Mouse (Mus musculus): Measurements from ENCODE around the gene Olfml2b. TPM values are rescaled to one million over a fixed set of nuclear protein-coding genes. Genes with fewer than 3 reads are reported as not detected.

The Olfml2b gene
- polyA plus RNA-seq, 1 experiment from 2014 or later: 3.1 TPM

DNA sequence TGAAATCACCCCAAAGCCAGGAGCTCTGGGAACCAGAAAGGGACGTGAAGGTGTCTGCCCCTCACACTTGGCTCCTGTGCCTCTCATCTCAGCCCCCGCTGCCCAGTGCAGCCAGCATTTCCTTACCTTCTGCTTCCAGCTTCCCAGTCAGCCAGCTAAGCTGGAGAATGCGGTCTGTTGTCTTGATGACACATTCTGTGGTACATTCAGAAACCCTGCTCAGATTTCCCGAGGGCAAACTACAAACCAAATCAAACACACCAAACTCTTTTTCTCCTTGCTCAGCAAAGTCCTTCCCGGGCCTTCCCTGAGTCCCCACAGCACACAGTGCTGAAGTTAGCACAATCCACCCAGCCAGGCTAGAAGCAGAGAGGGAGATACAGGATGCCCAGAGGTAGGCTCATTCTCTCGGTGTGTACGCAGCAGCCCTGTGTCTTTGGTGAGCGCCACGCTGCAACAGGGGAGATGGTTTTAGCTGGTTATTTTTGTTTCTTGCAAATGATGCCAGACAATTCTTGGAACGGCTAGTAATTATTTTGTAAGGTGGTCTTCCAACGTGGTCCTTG lies 20.4 kb downstream of the Olfml2b start:
- Histone ChIP-seq H3K36me3 (replicated peaks) (no peaks in the 10 kb centered on the region), H3K27ac (replicated peaks) (no peak overlapping the region), H3K9ac (no peak overlapping the region), H3K4me1 (replicated peaks) (no peaks in the 10 kb centered on the region), H3K9me3 (replicated peaks) (no peaks in the 10 kb centered on the region), H3K4me3 (replicated peaks) (no peak overlapping the region), H3K27me3 (no peaks in the 10 kb centered on the region), H3K4me2 (no peak overlapping the region)
- 68% methylated on average over 11 of the region's 11 CpGs for WGBS (ENCODE audit: insufficient replicate concordance)
- ATAC-seq (ENCODE audit: insufficient read depth): no peak

DNA sequence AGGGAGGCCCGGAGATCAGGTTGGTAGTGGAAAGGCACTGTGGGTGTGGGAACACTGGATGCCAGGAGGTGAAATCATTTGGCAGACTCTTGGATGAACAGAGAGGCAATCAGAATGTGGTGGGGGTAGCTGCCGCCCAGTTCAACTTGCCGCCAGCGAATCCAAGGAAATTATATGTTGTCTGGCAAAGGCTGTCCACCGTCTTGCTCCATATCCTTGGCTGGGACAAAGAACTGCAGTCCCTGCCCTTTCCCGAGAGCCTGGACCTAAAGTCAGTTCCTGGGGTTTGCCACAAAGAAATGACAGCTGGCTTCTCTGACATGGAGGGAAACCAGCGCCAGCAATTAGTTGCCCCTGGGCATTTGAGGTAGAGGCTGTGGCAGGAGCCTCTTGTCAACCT lies 20.9 kb downstream of the Olfml2b start:
- no peak overlapping the region for H3K9ac ChIP-seq
- no peaks in the 10 kb centered on the region for H3K36me3 ChIP-seq (replicated peaks)
- H3K4me1 ChIP-seq (replicated peaks): no peaks in the 10 kb centered on the region
- no peaks in the 10 kb centered on the region for H3K9me3 ChIP-seq (replicated peaks)
- H3K4me2 ChIP-seq: no peak overlapping the region
- no peaks in the 10 kb centered on the region for H3K27me3 ChIP-seq
- H3K4me3 ChIP-seq (replicated peaks): no peak overlapping the region
- no peak for ATAC-seq (ENCODE audit: insufficient read depth)
- no peak overlapping the region for H3K27ac ChIP-seq (replicated peaks)
- WGBS (ENCODE audit: insufficient replicate concordance): 69% methylated on average over 7 of the region's 7 CpGs

GRCm38 (mm10) chr1:170674184-170674775 lies 29.9 kb downstream of the Olfml2b start:
- Histone ChIP-seq H3K9ac (no peak overlapping the region), H3K4me3 (replicated peaks) (no peak overlapping the region), H3K27ac (replicated peaks) (no peak overlapping the region), H3K36me3 (replicated peaks) (no peaks in the 10 kb centered on the region), H3K4me2 (no peak overlapping the region), H3K27me3 (no peaks in the 10 kb centered on the region), H3K4me1 (replicated peaks) (no peaks in the 10 kb centered on the region), H3K9me3 (replicated peaks) (no peaks in the 10 kb centered on the region)
- ATAC-seq (ENCODE audit: insufficient read depth): no peak
- 72% methylated on average over 9 of the region's 9 CpGs for WGBS (ENCODE audit: insufficient replicate concordance)

DNA sequence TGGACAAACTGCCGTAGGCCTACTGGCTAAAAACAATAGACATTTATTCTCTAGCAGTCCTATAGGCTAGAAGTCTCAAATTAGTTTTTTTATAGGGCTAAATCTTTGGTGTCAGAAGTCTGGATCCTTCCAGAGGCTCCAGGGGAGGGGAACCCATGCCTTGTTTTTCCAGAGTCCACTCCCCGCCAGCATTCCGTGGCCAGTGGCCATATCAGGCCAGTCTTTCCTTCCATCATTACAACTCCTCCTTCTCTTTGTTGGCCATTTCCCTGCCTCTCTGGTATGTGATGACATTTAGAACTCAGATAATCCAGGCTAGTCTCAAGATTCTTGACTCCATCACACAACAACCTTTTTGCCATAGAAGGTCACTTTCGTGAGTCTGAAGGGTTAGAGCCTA lies 33.3 kb downstream of the Olfml2b start:
- 71% methylated on average over 4 of the region's 4 CpGs for WGBS (ENCODE audit: insufficient replicate concordance)
- no peak overlapping the region for H3K4me2 ChIP-seq
- no peak for ATAC-seq (ENCODE audit: insufficient read depth)
- no peak overlapping the region for H3K27ac ChIP-seq (replicated peaks)
- H3K9me3 ChIP-seq (replicated peaks): no peaks in the 10 kb centered on the region
- H3K27me3 ChIP-seq: no peaks in the 10 kb centered on the region
- H3K9ac ChIP-seq: no peak overlapping the region
- no peaks in the 10 kb centered on the region for H3K4me1 ChIP-seq (replicated peaks)
- H3K4me3 ChIP-seq (replicated peaks): no peak overlapping the region
- no peaks in the 10 kb centered on the region for H3K36me3 ChIP-seq (replicated peaks)

DNA sequence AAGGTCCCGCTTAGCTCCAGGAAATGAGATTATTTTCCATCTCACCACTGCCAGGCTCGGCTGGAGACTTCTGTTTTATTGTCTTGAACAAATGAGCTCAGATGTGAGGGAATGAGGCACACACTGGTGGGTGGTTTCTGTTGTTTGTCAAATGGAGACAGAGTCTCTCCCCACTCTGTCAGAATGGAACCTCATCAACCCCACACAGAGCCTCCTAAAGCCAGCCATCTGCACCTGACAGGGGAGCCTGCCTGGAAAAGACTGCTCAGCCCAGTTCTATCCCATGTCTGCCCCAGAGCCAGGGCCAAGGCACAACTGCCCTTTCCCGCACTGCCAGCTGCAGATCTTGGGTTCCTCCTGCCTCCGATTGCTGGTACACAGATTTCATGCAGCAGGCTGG lies 34.5 kb downstream of the Olfml2b start:
- no peak for ATAC-seq (ENCODE audit: insufficient read depth)
- WGBS (ENCODE audit: insufficient replicate concordance): 53% methylated on average over 4 of the region's 4 CpGs
- Histone ChIP-seq H3K27me3 (no peaks in the 10 kb centered on the region), H3K27ac (replicated peaks) (no peak overlapping the region), H3K36me3 (replicated peaks) (no peaks in the 10 kb centered on the region), H3K9me3 (replicated peaks) (no peaks in the 10 kb centered on the region), H3K4me2 (no peak overlapping the region), H3K9ac (no peak overlapping the region), H3K4me1 (replicated peaks) (no peaks in the 10 kb centered on the region), H3K4me3 (replicated peaks) (no peak overlapping the region)

DNA sequence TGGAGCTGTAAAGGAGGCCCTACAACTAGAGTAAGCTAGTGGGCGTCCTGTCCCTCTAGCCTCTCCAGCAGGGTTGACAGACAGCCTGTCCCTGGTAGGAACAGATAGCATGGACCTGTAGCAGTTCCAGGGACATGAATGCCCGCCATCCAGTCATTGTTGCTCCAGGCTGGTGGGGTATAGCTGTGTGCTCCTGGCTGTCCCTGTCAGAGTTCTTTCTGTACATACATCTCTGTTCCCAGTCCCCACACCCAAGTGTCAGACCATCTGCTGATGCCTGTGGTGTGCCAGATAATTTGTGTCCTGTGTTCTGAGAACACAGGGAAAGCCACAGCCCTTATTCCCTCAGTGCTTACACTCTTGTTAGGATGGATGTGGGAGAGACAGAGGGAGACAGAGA lies 35.3 kb downstream of the Olfml2b start:
- WGBS (ENCODE audit: insufficient replicate concordance): 56% methylated on average over 2 of the region's 2 CpGs
- no peak overlapping the region for H3K27ac ChIP-seq (replicated peaks)
- no peaks in the 10 kb centered on the region for H3K9me3 ChIP-seq (replicated peaks)
- H3K36me3 ChIP-seq (replicated peaks): no peaks in the 10 kb centered on the region
- H3K27me3 ChIP-seq: no peaks in the 10 kb centered on the region
- no peak overlapping the region for H3K4me2 ChIP-seq
- H3K4me3 ChIP-seq (replicated peaks): no peak overlapping the region
- ATAC-seq (ENCODE audit: insufficient read depth): no peak
- no peak overlapping the region for H3K9ac ChIP-seq
- no peaks in the 10 kb centered on the region for H3K4me1 ChIP-seq (replicated peaks)

DNA sequence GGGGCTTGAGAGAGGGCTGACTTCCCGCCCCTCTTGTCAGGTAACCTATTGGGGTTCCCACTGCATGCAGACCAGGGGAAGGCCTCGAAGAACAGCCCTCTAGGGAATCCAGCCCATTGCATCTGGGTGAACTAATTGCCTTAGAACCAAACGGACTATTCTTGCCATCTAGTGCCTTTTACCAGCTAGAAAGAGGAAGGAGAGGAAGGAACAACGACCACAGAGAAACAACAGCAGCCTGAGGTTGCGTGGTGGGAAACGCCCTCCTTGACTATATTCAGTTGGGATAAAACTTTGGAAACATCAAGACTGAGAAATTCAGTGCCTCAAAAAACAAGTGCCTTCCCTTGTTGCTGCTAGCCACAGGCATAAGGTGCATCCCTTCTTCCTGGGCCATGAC lies 39.5 kb downstream of the Olfml2b start:
- ATAC-seq (ENCODE audit: insufficient read depth): no peak

DNA sequence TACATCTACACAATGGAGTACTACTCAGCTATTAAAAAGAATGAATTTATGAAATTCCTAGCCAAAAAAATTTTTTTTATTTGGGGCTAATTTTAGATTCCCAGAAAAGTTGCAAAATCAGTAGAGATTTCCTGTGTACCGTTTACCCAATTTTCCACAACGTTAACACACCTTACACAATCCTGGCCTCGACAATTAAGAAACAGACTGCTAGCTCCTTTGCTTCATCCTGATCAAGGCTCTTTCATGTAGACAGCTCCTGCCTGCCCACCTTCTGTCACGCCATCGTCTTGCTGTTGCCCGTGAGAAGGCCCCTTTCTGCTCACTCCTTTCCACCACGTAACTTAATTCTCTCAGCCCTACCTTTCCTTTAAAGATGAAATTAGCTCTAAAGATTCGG lies 45.4 kb downstream of the Olfml2b start:
- H3K4me1 ChIP-seq (replicated peaks): no peaks in the 10 kb centered on the region
- no peak overlapping the region for H3K27ac ChIP-seq (replicated peaks)
- 68% methylated on average over 8 of the region's 8 CpGs for WGBS (ENCODE audit: insufficient replicate concordance)
- no peak overlapping the region for H3K4me2 ChIP-seq
- H3K9me3 ChIP-seq (replicated peaks): no peaks in the 10 kb centered on the region
- H3K9ac ChIP-seq: no peak overlapping the region
- H3K36me3 ChIP-seq (replicated peaks): no peaks in the 10 kb centered on the region
- no peak for ATAC-seq (ENCODE audit: insufficient read depth)
- no peaks in the 10 kb centered on the region for H3K27me3 ChIP-seq
- no peak overlapping the region for H3K4me3 ChIP-seq (replicated peaks)

More for the DNA sequence above, 39.5 kb downstream of the Olfml2b start:
- no peaks in the 10 kb centered on the region for H3K36me3 ChIP-seq (replicated peaks)
- H3K4me1 ChIP-seq (replicated peaks): no peaks in the 10 kb centered on the region
- WGBS (ENCODE audit: insufficient replicate concordance): 24% methylated on average over 6 of the region's 6 CpGs
- no peak overlapping the region for H3K27ac ChIP-seq (replicated peaks)
- H3K4me2 ChIP-seq: no peak overlapping the region
- no peak overlapping the region for H3K4me3 ChIP-seq (replicated peaks)
- no peaks in the 10 kb centered on the region for H3K27me3 ChIP-seq
- H3K9ac ChIP-seq: no peak overlapping the region
- no peaks in the 10 kb centered on the region for H3K9me3 ChIP-seq (replicated peaks)

DNA sequence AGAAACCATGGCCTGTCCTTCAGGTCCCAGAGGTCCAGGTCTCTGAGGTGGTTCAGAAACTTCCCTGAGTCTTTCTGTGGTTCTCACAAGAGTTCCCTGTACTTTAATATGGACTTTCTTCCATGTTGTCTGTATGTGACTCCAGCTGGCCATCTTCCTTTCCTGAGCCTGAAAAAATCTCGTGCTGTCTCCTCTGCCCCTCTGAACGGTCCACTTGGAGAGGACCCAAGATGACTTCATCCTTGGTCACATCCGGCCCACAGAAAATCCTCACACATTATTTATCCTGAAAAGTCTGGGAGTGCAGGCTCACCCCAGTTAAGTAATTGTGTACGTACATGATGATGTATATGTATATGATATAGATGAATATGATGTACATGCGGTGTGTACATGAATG lies 47.0 kb downstream of the Olfml2b start:
- no peak for ATAC-seq (ENCODE audit: insufficient read depth)

DNA sequence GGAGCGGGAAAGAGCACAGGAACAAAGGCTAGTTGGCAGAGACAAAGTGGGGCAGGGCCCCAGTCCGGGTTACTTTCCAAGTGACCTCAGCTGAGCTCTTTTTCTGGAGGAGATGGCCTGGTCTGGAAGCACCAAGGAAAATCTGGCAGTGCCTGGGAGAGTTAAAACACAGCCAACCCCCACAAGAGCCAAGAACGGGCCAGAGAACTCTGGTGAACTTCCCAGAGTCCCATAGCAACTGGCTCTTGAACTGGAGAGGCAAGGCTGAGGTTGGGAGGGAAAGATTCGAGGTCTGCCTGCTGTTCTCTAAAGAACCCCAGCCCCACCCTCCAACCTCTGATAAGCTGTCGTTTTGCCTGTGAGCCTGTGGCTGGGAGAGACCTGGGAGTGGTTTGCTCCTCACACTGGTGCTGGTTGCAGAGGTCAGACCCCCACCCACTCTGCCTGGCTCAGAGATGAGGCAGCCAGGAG lies 50.5 kb downstream of the Olfml2b start:
- no peaks in the 10 kb centered on the region for H3K4me1 ChIP-seq (replicated peaks)
- WGBS (ENCODE audit: insufficient replicate concordance): 37% methylated on average over 5 of the region's 5 CpGs
- no peak for ATAC-seq (ENCODE audit: insufficient read depth)

More for the DNA sequence above, 47.0 kb downstream of the Olfml2b start:
- WGBS (ENCODE audit: insufficient replicate concordance): 67% methylated on average over 5 of the region's 5 CpGs
- Histone ChIP-seq H3K4me3 (replicated peaks) (no peak overlapping the region), H3K4me2 (no peak overlapping the region), H3K4me1 (replicated peaks) (no peaks in the 10 kb centered on the region), H3K36me3 (replicated peaks) (no peaks in the 10 kb centered on the region), H3K9me3 (replicated peaks) (no peaks in the 10 kb centered on the region), H3K9ac (no peak overlapping the region), H3K27ac (replicated peaks) (no peak overlapping the region), H3K27me3 (no peaks in the 10 kb centered on the region)

DNA sequence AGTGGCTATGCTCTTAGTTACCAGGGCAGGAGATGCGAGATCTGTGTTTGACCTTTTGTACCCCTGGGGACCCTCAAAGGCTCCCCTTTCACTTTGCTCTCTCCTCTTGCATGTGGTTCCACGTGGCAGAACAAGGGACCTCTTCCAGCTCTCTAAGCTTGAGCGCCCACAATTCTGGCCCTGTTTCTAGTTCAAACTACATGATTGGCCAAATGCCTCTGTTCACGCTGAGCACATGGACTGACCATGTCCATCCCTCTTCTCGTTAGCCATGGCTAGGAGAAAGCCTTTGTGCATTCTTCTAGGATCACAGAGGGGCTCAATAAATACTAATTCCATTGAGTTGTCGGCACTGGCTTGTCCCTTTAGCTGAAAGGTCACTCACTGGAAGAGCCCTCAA lies 51.0 kb downstream of the Olfml2b start:
- Histone ChIP-seq H3K4me2 (no peak overlapping the region), H3K4me3 (replicated peaks) (no peak overlapping the region), H3K9me3 (replicated peaks) (no peaks in the 10 kb centered on the region), H3K4me1 (replicated peaks) (no peaks in the 10 kb centered on the region), H3K27me3 (no peaks in the 10 kb centered on the region), H3K9ac (no peak overlapping the region), H3K36me3 (replicated peaks) (no peaks in the 10 kb centered on the region), H3K27ac (replicated peaks) (no peak overlapping the region)
- no peak for ATAC-seq (ENCODE audit: insufficient read depth)
- 66% methylated on average over 6 of the region's 6 CpGs for WGBS (ENCODE audit: insufficient replicate concordance)

More for the DNA sequence above, 50.5 kb downstream of the Olfml2b start:
- H3K27me3 ChIP-seq: no peaks in the 10 kb centered on the region
- H3K9ac ChIP-seq: no peak overlapping the region
- H3K4me2 ChIP-seq: no peak overlapping the region
- no peak overlapping the region for H3K27ac ChIP-seq (replicated peaks)
- no peak overlapping the region for H3K4me3 ChIP-seq (replicated peaks)
- no peaks in the 10 kb centered on the region for H3K36me3 ChIP-seq (replicated peaks)
- no peaks in the 10 kb centered on the region for H3K9me3 ChIP-seq (replicated peaks)

GRCm38 (mm10) chr1:170696996-170697395 lies 52.7 kb downstream of the Olfml2b start:
- Histone ChIP-seq H3K27me3 (no peaks in the 10 kb centered on the region), H3K27ac (replicated peaks) (no peak overlapping the region), H3K9me3 (replicated peaks) (no peaks in the 10 kb centered on the region), H3K36me3 (replicated peaks) (no peaks in the 10 kb centered on the region), H3K4me3 (replicated peaks) (no peak overlapping the region), H3K4me1 (replicated peaks) (no peaks in the 10 kb centered on the region), H3K4me2 (no peak overlapping the region), H3K9ac (no peak overlapping the region)
- 70% methylated on average over 8 of the region's 8 CpGs for WGBS (ENCODE audit: insufficient replicate concordance)
- no peak for ATAC-seq (ENCODE audit: insufficient read depth)
